Mouse (Mus musculus) retina, postnatal 7 days (tissue): ENCODE measurements around the gene Epor.

ENCODE experiments used
- DNase-seq: peaks from one replicate; pipeline ENCODE4 v3.0.0-alpha.2; 2012; ENCODE audit warnings: low read depth, low spot score

Epor gene

DNA sequence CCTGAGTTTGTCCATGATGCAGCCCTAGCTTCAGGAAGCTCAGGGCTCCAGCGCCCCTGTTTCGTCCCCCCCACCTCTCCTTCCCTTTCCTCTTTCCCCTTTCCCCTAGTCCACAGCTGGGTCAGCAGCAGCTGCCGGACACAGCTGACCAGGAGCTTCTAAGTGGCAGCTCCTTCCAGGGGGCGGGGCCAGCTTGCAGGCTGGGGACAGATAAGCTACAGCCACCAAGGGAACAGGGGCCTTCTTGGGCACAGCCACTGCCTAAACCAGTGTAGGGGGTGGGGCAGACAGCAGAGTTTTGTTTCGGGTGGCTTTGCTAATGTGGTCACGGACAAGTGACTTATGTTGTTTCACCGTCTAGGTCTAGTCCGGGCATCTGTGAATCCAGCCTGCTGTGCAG, at the start of gene Epor:
Gene Epor (minus strand): TSS at position 90 of the 400 bp plus-strand sequence.
- no peak for DNase-seq

DNA sequence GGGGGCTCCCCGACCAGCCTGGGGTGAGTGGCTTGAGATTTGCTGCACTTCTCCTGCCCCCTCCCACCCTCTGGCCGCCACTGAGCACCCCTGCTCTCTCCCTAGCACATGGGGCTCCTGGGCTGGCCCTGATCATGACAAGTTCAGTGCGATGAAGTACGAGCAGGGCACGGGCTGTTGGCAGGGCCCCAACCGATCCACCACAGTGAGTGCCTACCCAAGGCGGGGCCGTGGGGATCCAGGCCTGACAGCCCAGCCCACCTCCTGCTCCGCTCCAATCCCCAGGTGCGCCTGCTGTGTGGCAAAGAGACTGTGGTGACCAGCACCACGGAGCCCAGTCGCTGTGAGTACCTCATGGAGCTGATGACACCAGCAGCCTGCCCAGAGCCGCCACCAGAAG, 49.4 kb upstream of the Epor start:
- no peak for DNase-seq

DNA sequence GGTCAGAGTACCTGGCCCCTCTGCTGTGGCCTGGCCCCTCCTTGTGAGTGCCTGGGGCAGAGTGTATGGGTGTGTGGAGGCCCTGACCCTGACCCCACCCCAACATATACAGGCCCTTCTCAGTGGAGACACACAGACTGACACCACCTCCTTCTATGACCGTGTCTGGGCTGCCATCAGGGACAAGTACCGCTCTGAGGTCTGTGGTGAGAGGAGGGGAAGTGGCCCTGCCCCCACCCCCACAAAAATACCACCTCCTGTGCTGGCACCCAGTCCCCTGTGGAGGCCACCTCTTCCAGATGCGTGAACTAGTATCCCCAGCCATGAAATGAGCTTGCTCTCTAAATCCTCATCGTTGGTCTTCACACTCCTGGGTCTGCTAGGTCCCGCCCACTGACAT, 47.7 kb upstream of the Epor start:
- no peak for DNase-seq

DNA sequence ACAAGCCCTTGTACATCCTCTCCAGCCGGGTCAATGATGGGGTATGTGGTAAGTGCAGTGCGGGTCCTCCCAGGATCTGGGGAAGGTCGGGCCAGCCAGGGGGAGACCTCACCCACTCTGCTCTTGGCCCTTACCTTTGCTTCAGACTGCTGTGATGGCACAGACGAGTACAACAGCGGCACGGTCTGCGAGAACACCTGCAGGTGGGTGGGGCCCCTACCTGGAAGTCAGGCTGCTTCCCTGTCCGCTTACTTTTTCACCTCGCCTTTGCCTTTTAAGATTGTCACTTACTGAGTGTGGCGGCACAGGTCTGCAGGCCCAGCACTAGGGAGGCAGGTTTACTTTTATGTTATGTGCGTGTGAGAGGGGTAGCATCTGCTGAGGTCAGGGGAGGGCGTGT, 41.2 kb upstream of the Epor start:
- DNase-seq, result no peak

DNA sequence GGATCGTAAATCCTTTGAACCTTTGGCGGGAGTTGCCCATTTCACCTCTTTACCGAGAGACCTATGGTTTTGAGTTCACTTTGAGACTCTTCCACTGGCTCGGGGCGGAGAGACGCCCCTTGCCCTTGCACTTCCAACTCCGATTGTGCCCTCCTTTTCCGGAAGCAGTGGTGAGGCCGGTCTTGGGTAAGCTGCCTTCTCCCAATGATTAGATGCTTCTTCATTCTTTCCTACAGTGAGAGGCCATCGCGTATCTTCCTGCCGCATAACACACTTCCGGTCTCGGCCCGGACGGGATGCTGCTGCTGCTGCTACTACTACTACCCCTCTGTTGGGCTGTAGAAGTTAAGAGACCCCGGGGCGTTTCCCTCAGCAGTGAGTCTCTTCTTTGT, 39.9 kb upstream of the Epor start:
- no peak for DNase-seq

DNA sequence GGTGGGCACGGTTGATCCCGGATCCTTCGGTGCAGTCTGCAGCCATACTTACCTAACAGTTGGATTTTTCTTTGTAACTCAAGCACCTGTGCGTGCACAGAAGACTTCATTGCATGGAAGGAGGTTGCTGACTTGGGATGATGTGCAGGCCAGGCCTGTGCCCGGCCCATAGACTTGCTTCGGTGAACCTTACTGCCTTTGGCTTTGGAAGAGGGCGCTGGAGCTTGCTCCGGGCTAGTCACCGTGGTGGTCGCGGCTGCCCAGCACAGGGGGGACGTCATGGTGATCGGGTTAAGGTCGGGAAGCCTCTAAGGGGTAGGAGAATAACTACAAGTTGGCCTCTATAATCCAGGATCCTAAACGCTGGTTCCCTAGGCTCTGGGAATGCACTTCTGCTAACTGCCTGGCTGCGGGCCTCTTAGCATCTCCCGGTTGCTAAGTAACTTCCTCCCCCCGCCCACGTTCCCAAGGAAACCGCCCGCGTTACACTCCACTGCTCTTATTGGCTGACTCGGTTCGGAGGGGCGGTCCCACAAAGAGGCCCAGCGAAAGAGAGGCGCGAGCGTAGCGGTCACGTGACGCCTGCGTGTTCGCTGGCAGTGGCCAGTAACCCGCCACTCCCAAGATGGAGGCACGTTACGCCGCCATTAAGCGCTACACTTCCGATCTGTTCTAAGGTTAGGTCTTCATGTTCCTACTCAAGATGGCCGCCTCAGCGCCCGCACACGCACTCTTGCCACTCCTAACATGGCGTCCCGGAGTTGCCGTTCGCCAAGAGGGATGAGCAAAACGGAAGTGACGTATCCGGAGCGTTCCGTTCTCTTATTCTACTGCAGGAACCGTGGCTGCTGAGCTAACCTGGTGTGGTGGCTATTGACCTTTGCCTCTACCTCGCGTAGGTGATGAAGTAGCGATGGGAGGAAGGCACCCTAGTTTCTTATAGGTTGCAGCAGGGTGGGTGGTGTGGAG, 39.2 kb upstream of the Epor start, which contains the start of the genes Ccdc151 and Prkcsh:
Gene Ccdc151 (minus strand): TSS at position 441 of the 969 bp plus-strand sequence.
Gene Prkcsh (plus strand): TSS at position 613 of the 969 bp plus-strand sequence.
- peak; percentile 99 for DNase-seq

DNA sequence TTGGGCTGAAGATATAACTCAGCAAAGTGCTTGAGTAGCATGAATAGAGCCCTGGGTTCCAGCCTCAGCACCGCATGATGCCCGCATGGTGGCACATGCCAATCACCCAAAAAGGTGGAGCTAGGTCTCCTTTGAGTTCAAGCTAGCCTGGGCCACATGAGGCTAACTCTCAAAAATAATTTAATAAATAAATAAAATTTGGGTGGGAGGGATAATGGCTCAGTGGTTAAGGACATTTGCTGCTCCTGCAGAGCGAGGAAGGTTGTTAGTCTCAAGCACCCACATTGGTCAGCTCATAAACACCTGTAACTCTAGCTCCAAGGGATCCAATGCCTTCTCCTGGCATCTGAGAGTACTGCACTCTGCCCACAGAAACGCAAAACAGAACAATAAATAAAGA, 38.3 kb upstream of the Epor start:
- no peak for DNase-seq

DNA sequence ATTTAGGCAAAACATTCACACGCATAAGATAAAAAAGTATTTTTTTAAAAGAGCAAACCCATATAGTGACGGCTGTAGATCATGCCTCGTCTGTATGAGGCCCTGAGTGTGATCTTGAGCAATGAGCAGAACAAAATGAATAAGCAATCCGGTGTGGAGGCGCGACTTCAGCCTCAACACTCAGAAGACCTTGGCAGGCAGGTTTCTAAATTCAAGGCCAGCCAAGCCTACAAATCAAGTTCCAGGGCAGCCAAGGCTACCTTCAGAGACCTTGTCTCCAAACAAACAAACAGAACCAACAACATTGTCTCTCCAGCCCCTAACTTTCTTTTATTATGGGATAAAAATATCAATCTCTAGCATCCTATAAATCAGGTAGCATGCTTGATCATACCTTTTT, 37.0 kb upstream of the Epor start:
- no peak for DNase-seq

DNA sequence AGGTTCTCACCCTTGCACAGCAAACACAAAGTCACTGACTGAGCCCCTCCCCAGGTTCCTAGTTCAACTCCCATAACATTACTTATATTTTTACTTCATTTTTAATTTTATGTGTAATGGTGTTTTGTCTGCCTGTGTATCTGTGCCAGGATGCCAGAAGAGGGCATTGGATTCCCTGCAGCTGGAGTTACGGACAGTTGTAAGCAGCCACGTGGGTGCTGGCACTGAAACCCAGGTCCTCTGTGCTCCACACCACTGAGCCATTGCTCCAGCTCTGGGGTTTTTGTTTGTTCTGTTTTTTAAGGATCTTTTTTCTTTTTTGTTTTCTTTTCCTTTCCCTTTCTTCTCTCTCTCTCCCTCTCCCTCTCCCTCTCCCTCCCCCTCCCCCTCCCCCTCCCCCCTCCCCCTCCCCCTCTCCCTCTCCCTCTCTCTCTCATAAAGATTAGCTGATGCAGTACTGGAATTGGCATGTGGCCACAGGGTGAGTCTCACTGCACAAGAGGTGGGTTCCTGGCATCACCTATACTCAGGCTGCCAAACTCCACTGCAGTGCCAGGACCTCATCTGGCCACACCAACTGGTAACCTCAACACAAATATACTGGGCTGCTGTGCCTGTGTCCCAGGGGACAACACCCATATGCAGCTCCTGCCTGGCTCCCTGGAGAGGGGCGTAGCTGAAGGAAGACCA, 33.0 kb upstream of the Epor start:
- DNase-seq, result no peak

DNA sequence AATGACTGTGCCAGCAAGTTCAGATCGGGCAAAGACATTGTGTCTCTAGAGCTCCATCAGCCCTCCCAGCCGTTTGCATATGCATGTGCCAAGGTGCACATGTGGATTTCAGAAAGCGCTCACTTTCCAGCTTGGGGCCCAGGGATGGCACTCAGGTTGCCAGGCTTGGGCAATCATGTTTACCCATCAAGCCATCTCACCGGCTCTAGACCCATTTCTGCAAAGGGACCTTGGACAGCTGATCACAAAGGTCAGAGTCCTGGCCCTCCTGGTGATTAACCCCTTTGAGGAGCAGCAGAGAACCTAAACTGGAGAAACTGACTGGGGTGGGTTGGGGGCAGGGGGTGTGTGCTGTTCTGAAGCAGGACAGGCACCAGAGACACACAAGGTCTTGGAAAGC, 28.9 kb upstream of the Epor start:
- no peak for DNase-seq

DNA sequence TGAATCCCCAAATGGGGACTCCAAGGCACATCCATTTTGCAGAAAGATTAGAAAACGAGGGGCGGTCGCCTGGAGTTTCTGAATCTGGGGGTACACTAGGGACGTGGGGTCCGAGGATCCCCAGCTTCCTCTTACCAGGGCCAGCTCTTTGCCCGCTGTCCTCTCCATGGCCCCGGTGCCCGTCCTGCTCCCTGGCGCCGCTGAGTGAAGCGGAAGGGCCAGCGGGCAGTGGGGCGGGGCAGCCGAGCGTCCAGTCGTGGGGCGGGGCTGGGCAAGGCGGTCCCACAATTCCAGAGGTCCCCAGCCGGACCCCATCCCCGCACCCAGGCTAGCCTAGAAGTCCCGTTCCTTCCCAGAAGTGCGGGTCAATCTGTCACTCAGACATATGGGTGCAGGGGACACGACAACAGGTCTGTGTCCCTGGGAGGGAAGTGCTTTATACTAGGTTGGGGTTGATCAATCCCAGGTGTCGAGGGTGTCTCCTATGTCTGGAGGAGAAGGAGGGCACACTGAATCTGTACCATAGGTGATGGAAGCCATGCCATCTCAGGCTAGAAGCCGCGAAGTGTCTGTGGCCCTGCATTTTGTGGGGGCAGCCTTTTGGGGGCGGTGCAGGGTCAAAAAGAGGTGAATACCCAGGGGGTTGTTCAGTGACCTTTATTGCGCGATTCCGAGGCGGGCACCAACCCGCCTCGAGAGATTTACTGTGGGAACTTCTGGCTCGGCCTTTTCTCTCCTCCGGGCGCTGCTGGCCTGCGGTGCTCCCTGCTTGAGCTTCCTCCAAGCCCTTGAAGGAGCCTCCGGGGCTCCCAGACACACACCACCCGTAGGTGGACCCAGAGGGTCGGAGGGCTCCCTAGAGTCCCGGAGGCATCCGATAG, 26.2 kb upstream of the Epor start, which contains the start of gene Rgl3:
Gene Rgl3 (minus strand): TSS at position 217 of the 881 bp plus-strand sequence.
- DNase-seq, result no peak

DNA sequence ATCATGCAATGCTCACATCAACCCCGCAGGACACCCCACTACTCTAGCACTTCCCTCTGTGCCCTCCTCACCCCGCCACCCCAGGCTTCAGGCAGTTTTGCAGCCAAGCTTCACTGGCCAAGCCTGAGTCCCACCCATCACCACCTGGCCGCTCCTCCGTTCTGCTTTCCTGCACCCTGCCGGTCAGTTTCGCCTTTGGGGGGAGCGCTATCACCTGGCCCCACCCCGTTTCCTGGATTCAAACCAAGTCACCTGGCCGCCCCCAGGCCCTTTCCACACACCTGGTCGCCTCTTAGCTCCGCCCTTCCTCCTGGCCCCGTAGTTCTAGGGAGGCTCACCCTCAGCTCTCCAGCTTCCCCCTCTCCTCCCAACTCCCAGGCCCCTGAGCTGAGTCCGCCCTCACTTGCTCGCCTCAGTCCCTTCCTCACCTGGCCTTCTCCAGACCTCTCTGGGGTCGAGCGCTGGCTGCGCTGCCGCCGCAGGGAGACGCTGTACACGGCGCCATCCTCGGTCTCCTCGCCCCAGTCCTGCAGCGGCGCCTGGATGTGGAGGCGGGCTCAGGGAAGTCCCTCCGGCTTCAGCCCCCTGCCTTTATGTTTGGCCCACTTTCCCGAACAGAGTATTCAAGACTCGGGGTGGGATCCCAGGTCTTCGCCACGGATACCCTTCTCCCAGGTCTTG, 25.3 kb upstream of the Epor start:
- DNase-seq, result no peak

DNA sequence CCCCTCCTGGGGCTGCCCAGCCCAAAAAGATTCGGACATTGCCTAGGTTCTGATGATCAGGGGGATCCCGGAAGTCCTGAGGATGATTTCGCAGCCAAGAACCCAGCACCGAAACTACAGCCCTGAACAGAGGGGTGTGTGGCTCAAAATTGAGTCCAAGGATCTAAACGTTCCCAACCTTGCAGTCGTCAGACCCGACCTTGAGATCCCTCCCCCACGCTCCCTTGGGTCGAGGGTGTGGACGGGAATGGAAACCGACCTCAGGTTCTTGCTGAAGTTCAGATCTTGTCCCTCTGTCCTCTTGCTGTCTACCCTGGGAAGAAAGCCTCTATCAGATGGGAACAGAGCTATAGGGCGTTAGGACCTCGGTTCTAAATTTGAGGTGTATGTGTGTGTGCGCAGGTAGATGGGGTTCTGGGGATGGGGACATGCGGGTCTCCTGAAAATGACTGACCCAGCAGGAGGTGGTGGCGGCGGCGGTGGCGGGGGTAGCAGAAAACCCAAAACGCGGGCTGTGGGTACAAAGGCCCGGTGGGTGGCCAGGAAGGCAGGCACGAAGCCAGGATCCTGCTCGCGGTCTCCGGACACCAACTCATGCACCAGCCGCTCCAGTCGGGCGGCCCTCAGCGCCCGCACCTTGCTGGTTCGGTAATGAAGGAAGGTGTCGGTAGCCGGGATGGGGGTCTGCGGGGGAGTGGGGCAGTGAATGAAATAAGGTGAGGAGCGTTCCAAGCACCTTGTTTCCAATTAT, 24.5 kb upstream of the Epor start:
- no peak for DNase-seq

DNA sequence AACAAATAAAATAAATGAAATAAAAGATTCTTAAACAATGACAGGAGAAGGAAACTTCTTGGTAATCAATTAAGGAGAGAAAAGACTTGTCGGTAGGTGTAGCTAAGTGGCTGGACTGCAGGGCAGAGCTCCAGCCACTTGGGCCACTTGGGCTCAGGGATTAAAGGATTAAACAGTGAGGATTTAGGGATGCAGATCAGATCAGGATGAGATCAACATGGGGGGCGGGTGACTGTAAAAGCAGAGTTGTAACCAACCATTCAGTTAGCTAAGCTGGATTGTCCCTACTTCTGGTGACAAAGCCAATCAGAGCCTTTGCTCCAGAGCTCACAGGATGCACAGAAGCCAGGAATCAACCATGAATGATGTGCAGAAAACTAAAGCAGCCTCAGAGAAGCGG, 20.6 kb upstream of the Epor start:
- peak; percentile 82 for DNase-seq

DNA sequence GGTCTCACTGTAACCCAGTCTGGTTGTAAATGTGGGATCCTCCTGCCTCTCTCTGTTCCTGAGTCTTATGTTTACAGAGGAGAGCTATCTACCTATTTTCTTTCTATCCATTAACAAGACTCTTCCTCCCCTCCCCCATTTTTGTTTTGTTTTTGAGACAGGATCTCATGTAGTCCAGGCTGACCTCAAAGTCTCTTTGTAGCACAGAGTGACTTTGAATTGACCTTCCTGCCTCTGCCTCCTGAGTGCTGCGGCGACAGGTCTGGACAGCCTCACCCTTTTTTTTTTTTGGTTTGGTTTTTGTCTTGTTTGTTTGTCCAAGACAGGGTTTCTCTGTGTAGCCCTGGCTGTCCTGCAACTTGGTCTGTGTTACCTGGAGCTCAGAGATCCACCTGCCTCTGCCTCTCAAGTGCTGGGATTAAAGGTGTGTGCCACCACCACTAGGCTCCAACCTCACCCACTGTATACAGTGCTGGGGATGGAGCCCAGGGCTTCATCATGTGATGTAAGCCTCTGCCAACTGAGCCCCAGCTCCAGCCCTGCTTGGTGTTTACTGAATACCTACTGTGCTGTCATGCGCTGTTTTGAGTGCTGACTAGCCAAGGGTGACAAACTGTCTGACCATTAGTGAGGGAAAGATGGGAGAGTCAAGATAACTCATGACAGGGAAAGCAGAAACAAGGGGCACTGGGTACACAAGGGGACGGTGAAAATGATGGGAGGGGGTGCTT, 15.3 kb upstream of the Epor start:
- DNase-seq, result no peak

DNA sequence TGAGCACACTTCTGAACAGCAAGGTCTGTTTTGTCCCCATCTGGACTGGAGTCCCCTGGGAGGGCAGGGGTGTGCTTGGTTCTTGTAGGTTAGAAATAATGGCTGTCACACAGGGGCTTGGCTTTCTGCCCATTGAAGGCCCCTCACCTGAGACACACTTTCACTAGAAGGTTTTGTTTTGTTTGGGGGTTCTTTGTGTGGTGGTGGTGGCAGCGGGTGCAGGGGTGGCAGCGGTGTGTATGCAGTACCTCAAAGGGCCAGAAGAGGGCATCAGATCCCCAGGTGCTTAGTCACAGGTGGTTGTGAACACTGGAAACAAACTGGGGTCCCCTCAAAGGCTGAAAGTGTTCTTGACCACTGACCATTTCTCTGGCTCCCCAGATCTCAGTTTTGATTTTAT, 14.7 kb upstream of the Epor start:
- no peak for DNase-seq

DNA sequence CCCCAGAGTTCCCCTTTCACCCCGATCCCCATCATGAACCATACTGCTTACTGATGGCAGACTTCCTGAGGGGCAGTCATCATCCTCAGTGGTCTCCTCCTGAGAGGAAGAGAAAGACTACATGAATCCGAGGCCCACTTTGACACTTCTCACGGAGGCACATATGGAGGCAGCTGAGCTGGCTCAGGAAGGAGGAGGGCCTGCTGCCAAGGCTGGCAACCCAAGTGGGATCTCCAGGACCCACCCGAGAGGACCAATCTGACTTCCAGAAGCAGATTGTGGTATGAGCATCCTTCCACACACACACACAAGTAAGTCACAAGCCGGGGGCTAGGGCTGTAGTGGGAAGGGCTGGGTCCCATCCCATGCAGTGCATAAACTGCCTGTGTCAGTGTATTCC, 14.0 kb upstream of the Epor start:
- DNase-seq, result no peak

DNA sequence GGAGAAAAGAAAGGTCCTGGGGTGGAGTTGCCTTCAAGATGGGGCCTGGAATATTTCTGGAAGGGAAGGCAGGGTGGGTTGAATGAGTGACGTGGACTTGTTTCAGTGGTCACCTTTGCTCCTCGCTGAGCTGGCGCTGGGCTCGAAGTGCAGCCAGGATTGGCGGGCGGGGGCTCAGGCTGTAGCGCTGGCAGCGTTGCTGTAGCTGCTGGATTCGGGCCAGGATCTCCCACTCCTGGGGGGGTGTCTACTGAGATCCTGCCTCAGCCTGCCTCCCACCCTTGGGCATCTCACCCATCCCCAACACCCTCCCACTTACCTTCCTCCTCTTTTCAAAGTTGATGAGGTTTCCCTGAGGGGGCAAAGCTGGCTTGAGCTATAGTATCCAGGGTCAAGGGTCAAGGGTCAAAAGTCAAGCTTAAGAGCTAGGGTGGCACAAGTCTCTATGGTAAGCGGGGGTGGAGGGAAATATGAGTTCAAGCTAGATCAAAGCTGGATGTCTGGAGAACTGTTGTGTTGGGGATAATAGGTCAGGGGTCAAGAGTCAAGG, 13.4 kb upstream of the Epor start:
- no peak for DNase-seq

DNA sequence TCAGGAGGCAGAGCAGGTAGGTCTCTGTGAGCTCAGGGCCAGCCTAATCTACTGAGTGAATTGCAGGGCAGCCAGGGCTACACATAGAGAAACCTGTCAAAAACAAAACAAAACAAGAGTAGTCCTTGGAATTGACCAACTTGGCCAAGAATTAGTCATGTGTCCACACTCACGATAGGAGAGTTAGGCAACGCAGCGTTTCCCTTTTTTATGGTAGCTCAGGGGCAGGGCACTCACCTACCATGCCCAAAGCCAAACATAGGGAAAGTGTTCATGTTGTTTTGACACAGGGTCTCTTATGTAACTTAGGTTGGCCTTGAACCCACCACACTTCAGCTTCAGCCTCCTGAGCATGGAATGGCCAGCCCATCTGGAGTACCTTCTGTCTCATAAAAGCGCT, 6.0 kb upstream of the Epor start:
- no peak for DNase-seq
